Mouse (Mus musculus): ENCODE data around the gene Sulf2. TPM values are rescaled to one million over a fixed set of nuclear protein-coding genes. Genes with fewer than 3 reads are reported as not detected.
A peak's percentile ranks its signal among the peaks of the same experiment; 100 is the strongest.

The Sulf2 gene
- polyA plus RNA-seq, 1 experiment from 2014 or later, result 94.7 TPM

- DNase-seq (ENCODE audit: low spot score), result no peak
- Histone ChIP-seq H3K27ac (peak overlapping the region; percentile 72), H3K36me3 (peaks cover 21% of the 10 kb centered on the region), H3K4me1 (peaks cover 90% of the 10 kb centered on the region), H3K27me3 (ENCODE audit: insufficient read depth, poor library complexity, severe bottlenecking) (no peaks in the 10 kb centered on the region), H3K9me3 (no peaks in the 10 kb centered on the region), H3K4me3 (no peak overlapping the region)
- WGBS, result 53% methylated on average over 1 of the region's 1 CpGs
These were observed 13.6 kb downstream of the Sulf2 start for GRCm38 (mm10) chr2:166141910-166142309.

DNA sequence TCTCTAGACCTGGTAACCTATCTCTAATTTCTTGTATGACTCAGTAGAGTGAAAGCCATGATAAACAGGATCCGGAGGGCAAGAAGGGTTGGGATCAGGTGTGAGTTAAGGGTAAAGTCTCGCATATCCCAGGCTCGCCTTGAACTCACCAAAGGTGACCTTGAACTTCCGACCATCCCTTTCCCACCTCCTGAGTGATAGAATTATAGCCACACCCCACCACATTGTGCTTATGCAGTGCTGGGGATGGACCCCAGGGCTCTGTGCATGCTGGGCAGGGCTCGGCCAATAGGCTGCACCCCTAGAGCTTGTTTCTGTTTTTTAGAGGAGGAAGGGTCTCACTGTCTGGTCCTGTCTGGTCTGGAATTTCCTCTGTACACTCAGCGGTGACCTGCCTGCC lies 14.4 kb downstream of the Sulf2 start:
- Histone ChIP-seq H3K4me3 (no peak overlapping the region), H3K4me1 (peaks cover 90% of the 10 kb centered on the region), H3K9me3 (no peaks in the 10 kb centered on the region), H3K36me3 (peaks cover 21% of the 10 kb centered on the region), H3K27ac (no peak overlapping the region), H3K27me3 (ENCODE audit: insufficient read depth, poor library complexity, severe bottlenecking) (no peaks in the 10 kb centered on the region)
- WGBS, result 76% methylated on average over 6 of the region's 6 CpGs
- no peak for DNase-seq (ENCODE audit: low spot score)

DNA sequence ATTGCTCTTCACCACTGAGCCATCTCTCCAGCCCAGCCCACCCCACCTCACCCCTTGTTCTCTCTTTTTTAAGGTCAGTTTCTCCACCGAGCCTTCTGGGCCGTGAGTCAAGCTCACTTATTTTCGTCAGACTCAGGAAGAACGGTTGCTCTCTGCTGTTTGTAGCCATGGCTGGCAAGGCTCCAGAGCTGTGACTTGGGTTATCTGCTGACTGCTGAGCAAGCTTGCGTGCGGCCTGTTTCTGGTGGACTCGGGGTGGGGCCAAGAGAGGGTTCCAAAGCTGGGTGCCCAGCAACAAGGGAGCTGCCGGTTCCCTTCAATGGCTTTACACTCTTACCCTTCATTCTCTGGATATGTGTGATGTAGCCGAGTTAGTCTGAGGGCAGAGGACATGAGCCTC lies 15.0 kb downstream of the Sulf2 start:
- peak overlapping the region; percentile 47; the same call in 1 of the 2 replicates for H3K27ac ChIP-seq
- 71% methylated on average over 9 of the region's 9 CpGs for WGBS
- no peaks in the 10 kb centered on the region for H3K9me3 ChIP-seq
- DNase-seq (ENCODE audit: low spot score), result no peak
- no peaks in the 10 kb centered on the region for H3K27me3 ChIP-seq (ENCODE audit: insufficient read depth, poor library complexity, severe bottlenecking)
- no peak overlapping the region for H3K4me3 ChIP-seq
- peaks cover 21% of the 10 kb centered on the region for H3K36me3 ChIP-seq
- peaks cover 90% of the 10 kb centered on the region for H3K4me1 ChIP-seq

DNA sequence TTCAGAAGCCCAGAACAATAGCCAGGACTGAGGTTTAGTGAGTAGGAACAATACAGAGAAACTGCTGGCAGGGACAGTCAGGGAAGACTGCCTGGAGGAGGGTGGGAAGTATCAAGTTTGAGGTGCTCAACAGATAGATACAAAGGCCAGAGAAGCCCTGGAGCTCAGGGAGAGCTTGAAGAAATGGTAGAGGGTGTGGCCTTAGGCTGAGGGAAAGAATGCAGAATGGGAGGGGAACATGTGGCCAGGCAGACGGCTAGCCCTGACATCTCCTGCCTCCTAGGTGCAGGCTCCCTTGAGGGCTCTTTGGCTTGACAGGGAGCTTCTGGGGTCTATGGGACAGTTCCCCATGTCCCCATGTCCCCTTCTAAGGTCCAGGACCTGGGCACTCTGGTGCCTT lies 17.2 kb downstream of the Sulf2 start:
- Histone ChIP-seq H3K4me3 (no peak overlapping the region), H3K27ac (no peak overlapping the region), H3K9me3 (no peaks in the 10 kb centered on the region), H3K36me3 (peaks cover 21% of the 10 kb centered on the region), H3K27me3 (ENCODE audit: insufficient read depth, poor library complexity, severe bottlenecking) (no peaks in the 10 kb centered on the region), H3K4me1 (peaks cover 87% of the 10 kb centered on the region)
- 35% methylated on average over 1 of the region's 1 CpGs for WGBS
- DNase-seq (ENCODE audit: low spot score), result no peak

DNA sequence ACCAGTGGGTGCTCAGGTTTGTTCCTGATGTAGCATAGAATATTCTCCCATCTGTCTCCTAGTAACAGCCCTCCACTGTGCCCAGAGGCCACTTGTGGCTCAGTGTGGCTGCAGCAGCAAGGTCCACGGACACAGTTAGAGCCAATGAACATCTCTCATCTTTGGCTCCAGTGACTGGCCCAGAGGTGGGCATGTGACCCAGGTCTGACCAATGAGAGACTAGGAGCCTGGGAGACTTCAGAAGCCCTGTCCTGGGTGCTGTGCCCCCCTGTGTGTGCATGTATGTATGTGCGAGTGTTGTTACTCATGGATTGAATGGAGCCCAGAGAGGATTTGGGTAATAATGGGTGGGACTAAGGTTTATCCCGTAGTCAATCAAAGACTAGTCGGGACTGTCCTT lies 18.0 kb downstream of the Sulf2 start:
- H3K4me3 ChIP-seq, result no peak overlapping the region
- 84% methylated on average over 4 of the region's 4 CpGs for WGBS
- H3K27ac ChIP-seq, result no peak overlapping the region
- peaks cover 27% of the 10 kb centered on the region for H3K36me3 ChIP-seq
- H3K9me3 ChIP-seq, result no peaks in the 10 kb centered on the region
- no peaks in the 10 kb centered on the region for H3K27me3 ChIP-seq (ENCODE audit: insufficient read depth, poor library complexity, severe bottlenecking)
- peaks cover 82% of the 10 kb centered on the region for H3K4me1 ChIP-seq
- no peak for DNase-seq (ENCODE audit: low spot score)

DNA sequence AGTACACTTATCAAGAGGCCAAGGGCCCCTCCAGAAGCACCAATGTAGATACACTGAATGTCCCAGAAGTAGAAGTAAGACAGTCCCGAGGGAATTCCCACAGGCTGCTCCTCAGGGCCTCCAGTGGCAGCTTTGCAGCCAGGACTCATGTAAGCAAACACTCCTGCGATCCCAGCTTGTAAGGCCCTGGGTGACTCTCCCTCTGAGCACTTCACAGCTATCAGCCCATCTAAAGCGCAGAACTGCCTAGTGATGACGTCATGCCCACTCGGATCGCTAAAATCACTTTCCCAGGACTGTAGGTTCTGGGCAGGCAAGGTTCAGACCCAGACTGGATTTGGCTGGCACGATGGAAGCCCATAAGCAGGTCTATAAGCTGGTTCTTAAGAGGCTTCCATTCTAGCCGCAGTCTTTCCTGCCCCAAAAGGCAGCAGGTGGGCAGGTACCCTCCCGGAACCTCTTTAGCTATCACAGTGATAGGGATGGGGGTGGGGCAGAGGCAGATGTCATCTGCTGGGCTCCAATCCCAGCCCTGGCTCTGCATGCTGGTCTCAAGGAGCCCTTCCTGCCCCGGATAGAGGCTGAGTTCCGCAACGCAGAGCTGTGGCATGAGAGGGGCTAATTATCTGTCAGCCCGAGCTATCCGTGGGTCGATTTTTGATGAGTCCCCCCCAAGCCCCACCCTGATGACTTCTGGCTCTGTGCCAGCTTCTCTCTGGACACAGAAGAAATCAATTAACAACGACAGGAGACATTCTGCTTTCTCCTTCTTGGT lies 19.6 kb downstream of the Sulf2 start:
- no peaks in the 10 kb centered on the region for H3K27me3 ChIP-seq (ENCODE audit: insufficient read depth, poor library complexity, severe bottlenecking)
- no peak overlapping the region for H3K4me3 ChIP-seq
- 31% methylated on average over 16 of the region's 16 CpGs for WGBS
- no peak for DNase-seq (ENCODE audit: low spot score)
- no peaks in the 10 kb centered on the region for H3K9me3 ChIP-seq
- H3K4me1 ChIP-seq, result peaks cover 68% of the 10 kb centered on the region
- peaks cover 41% of the 10 kb centered on the region for H3K36me3 ChIP-seq
- H3K27ac ChIP-seq, result 0 out of 2 replicates have a peak overlapping the region, but pooled peaks have one; percentile 42

DNA sequence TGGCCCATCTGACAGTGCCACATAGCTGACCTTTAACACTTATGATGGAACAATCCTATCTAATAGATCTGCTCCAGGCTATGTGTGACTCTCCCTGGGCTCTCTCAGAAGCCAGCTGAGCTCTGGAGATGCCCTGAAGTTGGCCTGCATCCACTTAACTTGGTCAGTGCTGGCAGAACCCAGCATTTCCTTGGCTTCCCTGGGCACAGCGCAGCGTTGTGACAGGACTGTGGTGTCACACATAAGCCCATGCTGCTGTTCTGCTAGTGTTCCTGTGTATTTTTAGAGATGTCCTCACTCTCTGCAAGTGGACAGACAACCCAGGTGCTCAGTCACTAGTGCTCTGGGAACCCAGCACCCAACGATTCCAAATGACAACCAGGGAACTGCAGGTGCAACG lies 26.7 kb downstream of the Sulf2 start:
- no peaks in the 10 kb centered on the region for H3K27me3 ChIP-seq (ENCODE audit: insufficient read depth, poor library complexity, severe bottlenecking)
- DNase-seq (ENCODE audit: low spot score), result no peak
- H3K4me1 ChIP-seq, result peaks cover 51% of the 10 kb centered on the region
- H3K4me3 ChIP-seq, result no peak overlapping the region
- H3K9me3 ChIP-seq, result no peaks in the 10 kb centered on the region
- H3K27ac ChIP-seq, result no peak overlapping the region
- WGBS, result 70% methylated on average over 4 of the region's 4 CpGs
- peaks cover 81% of the 10 kb centered on the region for H3K36me3 ChIP-seq

DNA sequence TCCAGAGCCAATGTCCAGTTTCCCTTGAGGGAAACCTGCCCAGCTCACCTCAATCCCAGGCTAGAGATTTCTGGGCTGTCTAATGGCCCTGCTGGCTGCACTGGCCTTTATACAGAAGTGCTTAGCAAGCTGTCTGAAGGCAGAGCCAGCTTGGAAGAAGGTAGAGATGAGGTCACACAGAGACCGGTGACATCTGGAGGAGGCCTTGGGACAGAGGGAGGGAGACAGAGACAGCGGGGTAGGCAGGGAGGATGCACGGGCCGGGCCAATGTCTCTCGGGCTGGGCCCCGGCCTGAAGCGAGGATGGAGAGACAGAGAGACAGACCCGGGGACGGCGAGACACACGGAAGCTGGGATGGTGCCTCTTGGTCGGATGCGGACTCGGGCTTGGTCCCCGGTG lies 27.4 kb downstream of the Sulf2 start:
- H3K9me3 ChIP-seq, result no peaks in the 10 kb centered on the region
- DNase-seq (ENCODE audit: low spot score), result no peak
- peaks cover 53% of the 10 kb centered on the region for H3K4me1 ChIP-seq
- 85% methylated on average over 15 of the region's 15 CpGs for WGBS
- no peaks in the 10 kb centered on the region for H3K27me3 ChIP-seq (ENCODE audit: insufficient read depth, poor library complexity, severe bottlenecking)
- peaks cover 88% of the 10 kb centered on the region for H3K36me3 ChIP-seq
- H3K27ac ChIP-seq, result no peak overlapping the region
- H3K4me3 ChIP-seq, result no peak overlapping the region

DNA sequence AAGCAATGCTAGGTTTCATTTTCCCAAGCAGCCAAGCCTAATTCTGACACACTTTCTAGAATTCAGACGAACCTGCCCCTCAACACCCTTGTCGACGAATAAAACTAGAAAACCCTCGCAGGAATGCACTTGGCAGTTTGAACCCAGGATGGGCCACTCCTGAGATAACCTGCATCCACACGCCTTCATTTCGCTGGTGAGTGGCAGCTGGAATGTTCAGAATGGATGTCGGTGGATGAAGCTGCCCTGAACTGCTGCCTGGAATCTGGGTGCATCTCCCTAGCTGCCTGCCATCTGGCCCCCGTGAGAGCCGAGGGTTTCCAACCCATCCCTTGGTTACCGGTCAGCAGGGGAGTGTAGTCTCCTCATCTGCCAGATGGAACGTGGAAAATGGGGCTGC lies 29.1 kb downstream of the Sulf2 start:
- no peak for DNase-seq (ENCODE audit: low spot score)
- 69% methylated on average over 11 of the region's 11 CpGs for WGBS
- Histone ChIP-seq H3K27ac (no peak overlapping the region), H3K27me3 (ENCODE audit: insufficient read depth, poor library complexity, severe bottlenecking) (no peaks in the 10 kb centered on the region), H3K4me1 (peaks cover 65% of the 10 kb centered on the region), H3K36me3 (peaks cover 79% of the 10 kb centered on the region), H3K9me3 (no peaks in the 10 kb centered on the region), H3K4me3 (no peak overlapping the region)

DNA sequence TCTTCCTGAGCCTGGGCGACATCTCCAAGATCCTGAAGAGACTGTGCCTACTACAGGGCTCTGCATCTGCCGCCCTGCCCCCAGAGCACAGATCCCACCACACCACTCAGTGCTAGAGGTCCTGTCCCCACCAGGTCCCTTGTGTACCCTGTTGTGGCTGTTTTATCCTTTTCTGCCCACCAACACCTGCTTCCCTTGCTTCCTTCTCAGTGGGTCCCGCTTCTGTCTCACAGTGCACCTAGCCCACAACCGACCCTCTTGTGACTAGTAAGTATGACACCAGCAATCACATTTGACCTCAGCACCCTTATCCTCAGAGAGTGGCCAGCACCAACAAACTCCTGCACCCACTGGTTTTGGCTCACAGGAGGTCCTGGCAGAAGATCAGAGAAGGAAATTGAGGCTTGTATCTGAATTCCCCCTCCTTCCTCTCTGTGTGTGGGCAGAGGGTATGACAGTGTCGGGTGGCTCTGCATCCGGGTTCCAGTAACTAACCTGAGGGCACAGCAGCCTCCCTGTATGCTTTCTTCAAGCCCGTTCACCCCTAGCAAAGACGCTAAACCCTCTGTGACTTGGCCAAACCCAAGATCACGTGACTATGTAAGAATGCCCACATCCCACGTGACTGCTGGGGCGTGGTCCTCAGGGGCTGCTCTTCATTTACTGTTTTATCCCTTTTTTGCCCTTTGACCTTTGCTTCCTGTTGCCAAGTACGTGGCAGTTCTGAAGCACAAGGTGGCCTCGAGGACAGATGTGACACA lies 29.8 kb downstream of the Sulf2 start:
- Histone ChIP-seq H3K4me1 (peaks cover 65% of the 10 kb centered on the region), H3K27ac (peak overlapping the region; percentile 22; the same call in 1 of the 2 replicates), H3K4me3 (no peak overlapping the region), H3K36me3 (peaks cover 75% of the 10 kb centered on the region), H3K27me3 (ENCODE audit: insufficient read depth, poor library complexity, severe bottlenecking) (no peaks in the 10 kb centered on the region), H3K9me3 (no peaks in the 10 kb centered on the region)
- DNase-seq (ENCODE audit: low spot score), result no peak
- 77% methylated on average over 13 of the region's 13 CpGs for WGBS

- Histone ChIP-seq H3K4me1 (peaks cover 65% of the 10 kb centered on the region), H3K36me3 (peaks cover 75% of the 10 kb centered on the region)
These were observed 30.4 kb downstream of the Sulf2 start for GRCm38 (mm10) chr2:166125033-166125432.

DNA sequence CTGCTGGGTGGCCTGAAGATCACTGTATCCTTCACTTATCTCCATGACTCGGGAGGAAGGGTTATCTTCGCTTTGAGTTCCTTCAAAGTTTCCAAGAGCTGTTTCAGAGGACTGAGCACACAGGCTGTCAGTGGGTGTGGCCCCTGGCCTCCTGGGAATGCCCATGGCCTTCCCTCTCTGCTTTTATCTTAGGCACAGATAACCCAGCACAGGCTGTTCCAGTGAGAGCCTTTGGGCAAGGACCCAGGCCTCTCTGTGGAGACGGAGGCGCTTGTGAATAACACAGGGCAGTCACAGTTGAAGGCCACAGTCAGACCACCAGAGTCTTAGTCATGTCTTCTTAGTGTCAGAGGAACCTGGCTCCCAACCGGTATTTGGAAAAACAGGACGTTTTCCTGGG lies 32.7 kb downstream of the Sulf2 start:
- Histone ChIP-seq H3K4me1 (peaks cover 56% of the 10 kb centered on the region), H3K4me3 (no peak overlapping the region), H3K9me3 (no peaks in the 10 kb centered on the region), H3K27me3 (ENCODE audit: insufficient read depth, poor library complexity, severe bottlenecking) (no peaks in the 10 kb centered on the region), H3K27ac (peak overlapping the region; percentile 59), H3K36me3 (peaks cover 73% of the 10 kb centered on the region)
- 36% methylated on average over 6 of the region's 6 CpGs for WGBS
- DNase-seq (ENCODE audit: low spot score), result no peak

More at GRCm38 (mm10) chr2:166125033-166125432, 30.4 kb downstream of the Sulf2 start:
- H3K4me3 ChIP-seq, result no peak overlapping the region
- H3K27ac ChIP-seq, result no peak overlapping the region
- 56% methylated on average over 1 of the region's 2 CpGs for WGBS
- no peaks in the 10 kb centered on the region for H3K27me3 ChIP-seq (ENCODE audit: insufficient read depth, poor library complexity, severe bottlenecking)
- H3K9me3 ChIP-seq, result no peaks in the 10 kb centered on the region
- DNase-seq (ENCODE audit: low spot score), result no peak

DNA sequence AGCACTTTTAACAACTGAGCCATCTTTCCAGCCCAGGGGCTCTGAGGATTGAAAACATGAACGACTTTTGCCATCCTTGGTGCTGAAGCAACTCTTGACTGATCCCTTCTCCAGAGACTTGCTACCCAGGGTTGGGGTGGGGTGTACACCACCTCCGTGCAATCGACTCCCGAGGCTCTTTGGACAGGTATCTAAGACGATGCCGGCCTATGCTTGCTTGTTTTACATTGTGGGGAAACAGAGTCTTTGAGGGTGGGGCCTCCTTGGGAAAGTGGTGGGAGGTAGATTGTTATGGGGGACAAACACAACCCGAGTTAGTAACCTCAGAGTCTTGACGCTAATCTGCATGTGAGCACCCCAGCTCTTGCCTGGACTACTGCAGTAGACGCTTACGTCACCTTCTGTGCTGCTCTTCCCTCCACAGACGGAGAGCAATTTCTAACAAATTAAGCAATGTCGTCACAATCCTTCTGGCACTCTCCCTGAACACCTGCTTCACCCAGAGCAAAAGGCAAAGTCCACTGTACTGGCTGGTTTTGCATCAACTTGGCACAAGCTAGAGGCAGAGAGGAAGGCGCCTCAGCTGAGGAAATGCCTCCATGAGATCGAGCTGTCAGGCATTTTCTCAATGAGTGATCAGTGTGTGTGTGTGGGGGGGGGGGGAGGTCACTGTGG lies 33.6 kb downstream of the Sulf2 start:
- Histone ChIP-seq H3K9me3 (no peaks in the 10 kb centered on the region), H3K4me1 (peaks cover 55% of the 10 kb centered on the region), H3K27ac (no peak overlapping the region), H3K27me3 (ENCODE audit: insufficient read depth, poor library complexity, severe bottlenecking) (no peaks in the 10 kb centered on the region), H3K36me3 (peaks cover 76% of the 10 kb centered on the region), H3K4me3 (no peak overlapping the region)
- no peak for DNase-seq (ENCODE audit: low spot score)
- WGBS, result 81% methylated on average over 14 of the region's 14 CpGs
